Comparison of ENCODE assay signal across 20 mouse cellular contexts in genomic region chr16:50371460-50371859, GRCm38 (mm10).
DNase-seq lines count a peak whose midpoint lies in the region; ATAC-seq and TF ChIP-seq lines count a peak whose summit lies in the region.
"Had no signal": no experiment of that assay in that cellular context is flagged by ENCODE, and none has a peak within 500 bp of the region (broad histone marks: within the 10 kb centered on the region; RNA-seq: fewer than 3 reads in every experiment).

No protein-coding gene starts in this region.

- H3K36me3 ChIP-seq in hindbrain, embryonic 11.5 days (ENCODE audit: control insufficient read depth, insufficient read depth, low read length), result no peaks in the 10 kb centered on the region
- H3K36me3 ChIP-seq in hindbrain, embryonic 10.5 days, result no peaks in the 10 kb centered on the region
- H3K36me3 ChIP-seq in stomach, embryonic 14.5 days (ENCODE audit: control insufficient read depth, insufficient read depth, low read length), result no peaks in the 10 kb centered on the region
- H3K36me3 ChIP-seq in stomach, postnatal 0 days (ENCODE audit: control insufficient read depth, insufficient read depth, low read length), result no peaks in the 10 kb centered on the region
- no peaks in the 10 kb centered on the region for H3K36me3 ChIP-seq in liver, embryonic 12.5 days
- H3K36me3 ChIP-seq: heart, embryonic 13.5 days; limb, embryonic 15.5 days; midbrain, embryonic 15.5 days; neural tube, embryonic 15.5 days had no signal

- TF ChIP-seq EP300 in stomach, postnatal 0 days (optimal IDR thresholded peaks at IDR 0.05), result no peak

- H3K9ac ChIP-seq in hindbrain, embryonic 11.5 days (ENCODE audit: low read depth, low read length), result no peak overlapping the region
- H3K9ac ChIP-seq in stomach, embryonic 14.5 days (replicated peaks; ENCODE audit: low read depth, low read length), result no peak overlapping the region
- H3K9ac ChIP-seq in stomach, postnatal 0 days (ENCODE audit: low read length), result no peak overlapping the region
- no peak overlapping the region for H3K9ac ChIP-seq in liver, embryonic 12.5 days
- H3K9ac ChIP-seq: heart, embryonic 13.5 days; limb, embryonic 15.5 days; midbrain, embryonic 15.5 days; neural tube, embryonic 15.5 days had no signal

- no peak overlapping the region for H3K27ac ChIP-seq in hindbrain, embryonic 11.5 days (ENCODE audit: low read depth, low read length)
- no peak overlapping the region for H3K27ac ChIP-seq in hindbrain, embryonic 10.5 days
- no peak overlapping the region for H3K27ac ChIP-seq in stomach, embryonic 14.5 days (ENCODE audit: low read length)
- H3K27ac ChIP-seq in stomach, postnatal 0 days (replicated peaks), result no peak overlapping the region
- H3K27ac ChIP-seq in liver, embryonic 12.5 days, result no peak overlapping the region; the same call in 1 of the 2 replicates
- H3K27ac ChIP-seq: heart, embryonic 13.5 days; limb, embryonic 15.5 days; midbrain, embryonic 15.5 days; neural tube, embryonic 15.5 days had no signal

- H3K4me1 ChIP-seq in hindbrain, embryonic 11.5 days (replicated peaks; ENCODE audit: control insufficient read depth, insufficient read depth, low read length), result no peaks in the 10 kb centered on the region
- peaks cover 13% of the 10 kb centered on the region for H3K4me1 ChIP-seq in hindbrain, embryonic 10.5 days (replicated peaks)
- H3K4me1 ChIP-seq in stomach, embryonic 14.5 days (ENCODE audit: control insufficient read depth, insufficient read depth, low read length), result no peaks in the 10 kb centered on the region
- no peaks in the 10 kb centered on the region for H3K4me1 ChIP-seq in stomach, postnatal 0 days (replicated peaks; ENCODE audit: control insufficient read depth, insufficient read depth)
- peaks cover 36% of the 10 kb centered on the region for H3K4me1 ChIP-seq in liver, embryonic 12.5 days
- H3K4me1 ChIP-seq: limb, embryonic 15.5 days; midbrain, embryonic 15.5 days; neural tube, embryonic 15.5 days had no signal

- H3K4me2 ChIP-seq in hindbrain, embryonic 11.5 days (replicated peaks; ENCODE audit: low read depth, low read length), result no peak overlapping the region
- no peak overlapping the region for H3K4me2 ChIP-seq in stomach, embryonic 14.5 days (replicated peaks; ENCODE audit: low read depth, low read length)
- H3K4me2 ChIP-seq in stomach, postnatal 0 days (replicated peaks; ENCODE audit: low read depth), result no peak overlapping the region
- H3K4me2 ChIP-seq in liver, embryonic 12.5 days, result no peak overlapping the region
- H3K4me2 ChIP-seq: heart, embryonic 13.5 days; limb, embryonic 15.5 days; midbrain, embryonic 15.5 days; neural tube, embryonic 15.5 days had no signal

- DNase-seq in hindbrain, embryonic 11.5 days (ENCODE audit: low spot score), result no peak
- no peak for DNase-seq in hindbrain, embryonic 10.5 days (ENCODE audit: low spot score)
- DNase-seq in stomach, postnatal 0 days (ENCODE audit: low spot score), result no peak
- no peak for DNase-seq in spleen, postnatal 36 days (ENCODE audit: low spot score in 2 of 2)
- DNase-seq in cerebellum, adult 8-10 months, result no peak
- DNase-seq: cerebellum, adult 9-11 months; gastrocnemius, postnatal 14 days; heart, adult 18-20 months; kidney, adult 18-20 months; kidney, postnatal 25 days; lung, postnatal 10 days; thymus, adult 2 months had no signal

- 0 out of 2 replicates have a peak, but pooled peaks have one; percentile 12 for ATAC-seq in hindbrain, embryonic 11.5 days (ENCODE audit: low FRiP score)
- ATAC-seq in stomach, embryonic 14.5 days (ENCODE audit: insufficient number of reproducible peaks, insufficient read depth, low FRiP score, low read depth), result 0 out of 2 replicates have a peak, but pooled peaks have one; percentile 42
- no peak for ATAC-seq in stomach, postnatal 0 days (ENCODE audit: low FRiP score, low TSS enrichment)
- ATAC-seq in liver, embryonic 12.5 days, result peak; percentile 77
- ATAC-seq: activated CD4-positive, CD25-positive, alpha-beta regulatory T cell, adult 4 months; CD4-positive, CD25-positive, alpha-beta regulatory T cell, adult 4 months; midbrain, embryonic 15.5 days had no signal

- H3K4me3 ChIP-seq in hindbrain, embryonic 11.5 days (ENCODE audit: low read depth, low read length), result no peak overlapping the region
- H3K4me3 ChIP-seq in hindbrain, embryonic 10.5 days, result no peak overlapping the region
- no peak overlapping the region for H3K4me3 ChIP-seq in stomach, embryonic 14.5 days (ENCODE audit: low read depth, low read length)
- no peak overlapping the region for H3K4me3 ChIP-seq in stomach, postnatal 0 days (ENCODE audit: low read depth, low read length)
- no peak overlapping the region for H3K4me3 ChIP-seq in liver, embryonic 12.5 days
- H3K4me3 ChIP-seq: heart, embryonic 13.5 days; limb, embryonic 15.5 days; midbrain, embryonic 15.5 days; neural tube, embryonic 15.5 days had no signal

- no peaks in the 10 kb centered on the region for H3K27me3 ChIP-seq in hindbrain, embryonic 11.5 days (ENCODE audit: control insufficient read depth, insufficient read depth, low read length)
- no peaks in the 10 kb centered on the region for H3K27me3 ChIP-seq in hindbrain, embryonic 10.5 days (ENCODE audit: insufficient read depth, poor library complexity, severe bottlenecking)
- H3K27me3 ChIP-seq in stomach, embryonic 14.5 days (ENCODE audit: control insufficient read depth, insufficient read depth, low read length), result no peaks in the 10 kb centered on the region
- H3K27me3 ChIP-seq in stomach, postnatal 0 days (ENCODE audit: control insufficient read depth, insufficient read depth, low read length), result no peaks in the 10 kb centered on the region
- no peaks in the 10 kb centered on the region for H3K27me3 ChIP-seq in liver, embryonic 12.5 days (replicated peaks)
- H3K27me3 ChIP-seq: heart, embryonic 13.5 days; limb, embryonic 15.5 days; midbrain, embryonic 15.5 days; neural tube, embryonic 15.5 days had no signal

- no peak for TF ChIP-seq CTCF in stomach, postnatal 0 days (IDR thresholded peaks at IDR 0.05; ENCODE audit: low read depth)

- H3K9me3 ChIP-seq in hindbrain, embryonic 11.5 days (ENCODE audit: control insufficient read depth, low read length), result no peaks in the 10 kb centered on the region
- H3K9me3 ChIP-seq in hindbrain, embryonic 10.5 days, result no peaks in the 10 kb centered on the region
- no peaks in the 10 kb centered on the region for H3K9me3 ChIP-seq in stomach, embryonic 14.5 days (ENCODE audit: control insufficient read depth, low read depth, low read length)
- no peaks in the 10 kb centered on the region for H3K9me3 ChIP-seq in stomach, postnatal 0 days (ENCODE audit: control insufficient read depth, low read length)
- no peaks in the 10 kb centered on the region for H3K9me3 ChIP-seq in liver, embryonic 12.5 days (replicated peaks)
- H3K9me3 ChIP-seq: heart, embryonic 13.5 days; limb, embryonic 15.5 days; midbrain, embryonic 15.5 days; neural tube, embryonic 15.5 days had no signal

- WGBS in hindbrain, embryonic 11.5 days, result 44% methylated on average over 3 of the region's 3 CpGs
- 55% methylated on average over 3 of the region's 3 CpGs for WGBS in hindbrain, embryonic 10.5 days
- WGBS in stomach, embryonic 14.5 days, result 48% methylated on average over 3 of the region's 3 CpGs
- WGBS in stomach, postnatal 0 days, result 60% methylated on average over 3 of the region's 3 CpGs
- 65% methylated on average over 3 of the region's 3 CpGs for WGBS in liver, embryonic 12.5 days (ENCODE audit: insufficient replicate concordance)
